Comparison of ENCODE assay signal across 8 mouse cellular contexts in the genomic region with DNA sequence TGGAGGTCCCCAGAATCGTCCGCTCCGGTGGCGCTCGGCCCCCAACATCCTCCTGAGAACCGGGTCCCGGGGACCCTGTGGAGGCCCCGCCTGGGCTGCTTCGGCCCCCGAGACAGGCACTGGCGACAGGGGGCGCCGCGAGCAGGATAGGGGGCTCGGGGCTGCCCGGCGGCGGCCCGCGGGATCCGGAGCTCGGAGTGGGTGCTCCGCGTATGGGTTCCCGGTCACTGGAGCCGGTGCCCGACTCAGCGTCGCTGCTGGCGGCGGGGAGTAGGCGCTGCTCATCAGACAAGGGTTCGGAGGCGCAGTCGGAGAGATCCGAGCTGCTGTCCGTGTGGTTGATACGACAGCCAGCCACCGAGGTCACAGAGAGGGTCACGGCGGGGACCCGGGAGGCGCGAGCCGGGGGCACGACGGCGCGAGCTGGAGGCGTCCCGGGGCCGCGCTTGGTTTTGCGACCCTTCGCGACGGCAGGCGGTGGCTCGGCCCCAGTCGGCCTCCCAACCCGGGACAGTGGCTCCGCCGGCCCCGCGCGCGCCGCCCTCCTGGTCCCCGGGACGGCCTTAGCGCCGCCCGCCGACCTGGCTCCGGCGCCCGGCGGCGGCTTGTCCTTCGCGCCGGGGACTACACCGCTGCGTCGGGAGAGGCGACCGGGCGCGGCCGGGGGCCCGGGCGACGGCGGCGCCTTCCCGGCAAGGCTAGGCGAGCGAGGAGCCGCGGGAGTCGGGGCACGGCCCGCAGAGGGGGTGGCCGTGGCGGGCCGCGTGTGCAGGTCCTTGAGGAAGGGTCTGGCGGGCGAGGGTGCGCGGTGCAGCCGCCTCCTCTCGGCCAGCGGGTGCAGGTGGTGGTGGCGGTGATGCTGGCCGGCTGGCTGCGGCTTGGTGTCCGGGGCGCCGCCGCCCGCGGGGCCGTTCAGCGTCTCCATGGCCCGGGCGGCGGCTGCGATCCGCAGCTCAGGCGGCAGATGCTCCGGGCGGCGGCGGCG. TPM values are rescaled to one million over a fixed set of nuclear protein-coding genes. Genes with fewer than 3 reads are reported as not detected.
DNase-seq lines count a peak whose midpoint lies in the region; ATAC-seq and TF ChIP-seq lines count a peak whose summit lies in the region.

No protein-coding gene starts in this region.

- DNase-seq in cerebellum, adult 11 months: peak; percentile 50
- DNase-seq in cerebellum, adult 9-10 months: no peak
- DNase-seq in limb, embryonic 10.5 days (ENCODE audit: low spot score): peak; percentile 72
- DNase-seq in thymus, postnatal 0 days (ENCODE audit: low spot score): peak; percentile 18

- no peak overlapping the region; the same call in 1 of the 2 replicates for H3K27ac ChIP-seq in bone marrow, adult 2 months (ENCODE audit: control insufficient read depth, insufficient read depth, low read depth, low read length, poor library complexity)
- H3K27ac ChIP-seq in forebrain, embryonic 16.5 days (ENCODE audit: low read length): peak overlapping the region; percentile 89
- peak overlapping the region; percentile 97 for H3K27ac ChIP-seq in hindbrain, embryonic 12.5 days
- H3K27ac ChIP-seq in limb, embryonic 10.5 days: peak overlapping the region; percentile 89
- H3K27ac ChIP-seq in midbrain, embryonic 13.5 days: peak overlapping the region; percentile 96

- H3K9ac ChIP-seq in forebrain, embryonic 16.5 days (replicated peaks; ENCODE audit: low read depth, low read length): peak overlapping the region; percentile 96
- H3K9ac ChIP-seq in hindbrain, embryonic 12.5 days: peak overlapping the region; percentile 98
- peak overlapping the region; percentile 98 for H3K9ac ChIP-seq in midbrain, embryonic 13.5 days (replicated peaks)

- H3K4me3 ChIP-seq in bone marrow, adult 2 months (replicated peaks; ENCODE audit: control insufficient read depth, low read depth, low read length): peak overlapping the region; percentile 9
- peak overlapping the region; percentile 66 for H3K4me3 ChIP-seq in forebrain, embryonic 16.5 days (replicated peaks; ENCODE audit: low read length)
- H3K4me3 ChIP-seq in hindbrain, embryonic 12.5 days: peak overlapping the region; percentile 97
- H3K4me3 ChIP-seq in limb, embryonic 10.5 days: peak overlapping the region; percentile 86
- H3K4me3 ChIP-seq in midbrain, embryonic 13.5 days (replicated peaks): peak overlapping the region; percentile 90

- no peaks in the 10 kb centered on the region for H3K9me3 ChIP-seq in forebrain, embryonic 16.5 days (ENCODE audit: control insufficient read depth, low read length)
- H3K9me3 ChIP-seq in hindbrain, embryonic 12.5 days (replicated peaks): no peaks in the 10 kb centered on the region
- no peaks in the 10 kb centered on the region for H3K9me3 ChIP-seq in limb, embryonic 10.5 days (replicated peaks)
- H3K9me3 ChIP-seq in midbrain, embryonic 13.5 days: no peaks in the 10 kb centered on the region

- H3K36me3 ChIP-seq in forebrain, embryonic 16.5 days (ENCODE audit: control insufficient read depth, insufficient read depth): no peaks in the 10 kb centered on the region
- no peaks in the 10 kb centered on the region for H3K36me3 ChIP-seq in hindbrain, embryonic 12.5 days
- H3K36me3 ChIP-seq in limb, embryonic 10.5 days: no peaks in the 10 kb centered on the region
- no peaks in the 10 kb centered on the region for H3K36me3 ChIP-seq in midbrain, embryonic 13.5 days

- H3K4me1 ChIP-seq in bone marrow, adult 2 months (ENCODE audit: control insufficient read depth, insufficient read depth, low read length): no peaks in the 10 kb centered on the region
- peaks cover 55% of the 10 kb centered on the region for H3K4me1 ChIP-seq in forebrain, embryonic 16.5 days (replicated peaks; ENCODE audit: control insufficient read depth, insufficient read depth, low read length)
- H3K4me1 ChIP-seq in hindbrain, embryonic 12.5 days: peaks cover 57% of the 10 kb centered on the region
- peaks cover 58% of the 10 kb centered on the region for H3K4me1 ChIP-seq in limb, embryonic 10.5 days
- peaks cover 61% of the 10 kb centered on the region for H3K4me1 ChIP-seq in midbrain, embryonic 13.5 days (replicated peaks)

- no peak for TF ChIP-seq POLR2A in bone marrow, adult 2 months (IDR thresholded peaks at IDR 0.05; ENCODE audit: borderline replicate concordance, control insufficient read depth, low read depth, low read length)

- no peak for TF ChIP-seq CTCF in bone marrow, adult 2 months (IDR thresholded peaks at IDR 0.05; ENCODE audit: control insufficient read depth, insufficient read depth, low read length)

- peak; percentile 40 for ATAC-seq in forebrain, embryonic 16.5 days
- no peak; the same call in none of the 2 replicates for ATAC-seq in hindbrain, embryonic 12.5 days (ENCODE audit: low FRiP score)
- peak; percentile 41 for ATAC-seq in midbrain, embryonic 13.5 days

- 1% methylated on average over 136 of the region's 136 CpGs for WGBS in bone marrow, adult 2 months
- WGBS in forebrain, embryonic 16.5 days: under 1% methylated on average over 122 of the region's 136 CpGs
- under 1% methylated on average over 123 of the region's 136 CpGs for WGBS in hindbrain, embryonic 12.5 days
- WGBS in limb, embryonic 10.5 days: under 1% methylated on average over 127 of the region's 136 CpGs
- WGBS in midbrain, embryonic 13.5 days: under 1% methylated on average over 115 of the region's 136 CpGs

- no peaks in the 10 kb centered on the region for H3K27me3 ChIP-seq in forebrain, embryonic 16.5 days (replicated peaks; ENCODE audit: control insufficient read depth, insufficient read depth, low read length)
- no peaks in the 10 kb centered on the region for H3K27me3 ChIP-seq in hindbrain, embryonic 12.5 days
- peaks cover 52% of the 10 kb centered on the region for H3K27me3 ChIP-seq in limb, embryonic 10.5 days (ENCODE audit: low read depth, poor library complexity, severe bottlenecking)
- H3K27me3 ChIP-seq in midbrain, embryonic 13.5 days: no peaks in the 10 kb centered on the region

- peak overlapping the region; percentile 84 for H3K4me2 ChIP-seq in forebrain, embryonic 16.5 days (ENCODE audit: low read length)
- H3K4me2 ChIP-seq in hindbrain, embryonic 12.5 days (replicated peaks): peak overlapping the region; percentile 87
- peak overlapping the region; percentile 94 for H3K4me2 ChIP-seq in midbrain, embryonic 13.5 days (replicated peaks)

RNA-seq across cellular contexts. Expression of a gene that starts 0.8 kb away (rescaled TPM):
- polyA plus RNA-seq in bone marrow, adult 2 months (2011; ENCODE audit: insufficient read depth, insufficient read length, low replicate concordance, missing spikeins): 4.2 TPM in 1 of 2 replicates, not detected in the other
- polyA plus RNA-seq in forebrain, embryonic 16.5 days (2015; fragmentation: Nextera tagmentation; extraction: Ambion mirVana): 33.1 and 44.3 TPM in 2 replicates
- 60.3 and 60.4 TPM in 2 replicates for polyA plus RNA-seq in hindbrain, embryonic 12.5 days (2016; fragmentation: Nextera tagmentation; extraction: Ambion mirVana)
- polyA plus RNA-seq in limb, embryonic 10.5 days (2016; fragmentation: Nextera tagmentation; extraction: Ambion mirVana): 5.6 and 7.6 TPM in 2 replicates
- 50.0 and 56.8 TPM in 2 replicates for polyA plus RNA-seq in midbrain, embryonic 13.5 days (2015; fragmentation: Nextera tagmentation; extraction: Ambion mirVana)
- 4.4 and 5.6 TPM in 2 replicates for polyA plus RNA-seq in thymus, postnatal 0 days (2015; fragmentation: Nextera tagmentation; extraction: Ambion mirVana)

Comparison
In these comparisons a context has a peak if more than half of its experiments do, and no peak if none do; other contexts are left out.
1. H3K4me3 ChIP-seq: peak in every context shown above with its lines; median percentile 97 in hindbrain, embryonic 12.5 days; 90 in midbrain, embryonic 13.5 days; 86 in limb, embryonic 10.5 days; 66 in forebrain, embryonic 16.5 days; 9 in bone marrow, adult 2 months.